Mouse (Mus musculus) right cerebral cortex, postnatal 36 days (tissue): ENCODE measurements at regions not wholly inside any gene's neighbourhood (a gene's known extent, or its start where the extent isn't known, plus 50 kb on each side); places are given as distances from the start of the nearest gene placed in this dataset.
"Not testable (repeated sequence)": the region's sequence is repeated elsewhere in the genome, so short reads cannot be mapped to it uniquely, and the experiment has no call there.

Experiments used
- DNase-seq, 2 experiments: peaks; one replicate each; pipeline ENCODE4 v3.0.0; 2022; ENCODE audit warnings: low spot score in 2 of 2, mixed read lengths in 1 of 2

- DNase-seq: no peak
These were observed 1052.2 kb downstream of the Hace1 start for GRCm38 (mm10) chr10:46629876-46630275.

GRCm38 (mm10) chr10:46663041-46663440 is 1085.4 kb downstream of the Hace1 start:
- peak in 1 of 2 experiments; percentile 11 for DNase-seq

GRCm38 (mm10) chr10:46689823-46690372 is 1112.3 kb downstream of the Hace1 start:
- not testable (repeated sequence) for DNase-seq

DNA sequence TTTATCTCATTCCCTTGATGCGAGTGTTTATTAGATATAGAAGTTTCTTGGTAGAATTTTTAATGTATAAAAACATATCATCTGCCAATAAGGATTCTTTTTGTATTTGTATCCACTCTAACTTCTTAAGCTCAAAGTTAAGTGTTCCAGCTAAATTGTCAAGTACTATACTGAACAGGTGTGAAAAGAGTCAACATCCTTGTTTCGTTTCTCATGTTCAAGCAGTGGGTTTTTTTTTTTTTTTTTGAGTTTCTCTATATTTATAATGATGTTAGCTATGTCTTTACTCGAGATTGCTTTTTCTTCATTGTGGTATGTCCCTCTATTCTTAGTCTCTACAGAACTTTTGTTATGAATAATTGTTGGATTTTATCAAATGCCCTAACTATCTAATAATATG is 1115.0 kb downstream of the Hace1 start:
- no peak for DNase-seq

- DNase-seq: peak in 1 of 2 experiments; percentile 9
These were observed 1120.0 kb downstream of the Hace1 start for GRCm38 (mm10) chr10:46697363-46698246.

DNA sequence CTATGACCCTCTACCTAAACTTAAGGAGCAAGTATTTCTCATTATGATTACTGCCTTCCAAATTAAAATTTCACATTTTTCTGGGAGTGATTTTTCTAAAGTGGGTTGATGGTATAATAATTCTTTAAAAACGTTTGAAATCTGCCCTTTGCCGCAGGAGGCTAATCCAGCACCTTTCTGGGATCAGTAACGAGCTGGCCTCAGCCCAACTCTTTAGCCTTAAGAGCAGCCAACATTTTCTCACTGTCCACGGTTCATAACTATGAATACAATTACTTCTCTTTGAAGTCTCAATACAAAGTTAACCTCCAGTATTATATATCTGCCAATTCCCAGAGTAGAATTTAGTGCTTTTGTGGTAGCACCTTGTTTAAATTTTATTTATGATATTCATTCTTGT is 1123.6 kb downstream of the Hace1 start:
- no peak for DNase-seq

GRCm38 (mm10) chr10:46708022-46708421 is 1130.4 kb downstream of the Hace1 start:
- not testable (repeated sequence) for DNase-seq

DNA sequence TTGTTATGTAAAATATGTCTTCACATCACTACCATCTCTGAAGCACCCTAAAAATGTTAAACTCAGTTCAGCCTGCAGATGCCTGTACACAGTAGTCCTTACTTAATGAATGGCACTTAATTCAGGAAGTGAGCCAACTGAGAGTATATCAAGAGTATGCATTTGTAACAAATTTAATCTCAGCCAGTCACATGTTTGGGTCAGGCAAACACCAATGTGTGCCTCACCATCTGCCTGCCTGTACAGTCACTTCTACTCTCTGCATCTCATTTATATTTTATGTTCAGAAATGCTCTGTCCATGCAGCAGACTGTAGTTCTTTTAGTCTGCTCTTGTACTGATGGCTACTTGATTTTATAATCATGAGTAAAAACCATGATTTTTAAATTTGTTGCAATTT is 1135.1 kb downstream of the Hace1 start:
- no peak for DNase-seq

GRCm38 (mm10) chr10:46718349-46719087 is 1140.9 kb downstream of the Hace1 start:
- DNase-seq: no peak

DNA sequence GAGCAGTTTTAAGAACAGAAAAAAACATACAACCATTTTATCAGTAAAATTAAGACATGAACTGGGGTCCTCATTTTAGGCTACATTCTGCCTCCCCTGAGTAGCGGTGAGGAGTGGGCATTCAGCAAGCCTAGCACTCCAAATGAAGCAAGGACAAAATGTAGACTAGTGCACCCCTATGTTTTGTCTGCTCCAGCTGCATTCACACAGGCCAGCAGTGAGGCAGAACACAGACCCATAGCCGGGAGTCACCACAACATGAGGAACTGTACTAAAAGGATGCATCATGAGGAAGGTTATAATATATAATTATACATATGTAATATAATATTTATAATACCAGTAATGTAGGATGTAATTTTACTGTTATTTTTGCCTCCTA is 1141.5 kb downstream of the Hace1 start:
- DNase-seq: no peak

- DNase-seq: no peak
These were observed 1146.0 kb downstream of the Hace1 start for GRCm38 (mm10) chr10:46723666-46724065.

- no peak for DNase-seq
These were observed 1153.0 kb downstream of the Hace1 start for GRCm38 (mm10) chr10:46730601-46731000.

DNA sequence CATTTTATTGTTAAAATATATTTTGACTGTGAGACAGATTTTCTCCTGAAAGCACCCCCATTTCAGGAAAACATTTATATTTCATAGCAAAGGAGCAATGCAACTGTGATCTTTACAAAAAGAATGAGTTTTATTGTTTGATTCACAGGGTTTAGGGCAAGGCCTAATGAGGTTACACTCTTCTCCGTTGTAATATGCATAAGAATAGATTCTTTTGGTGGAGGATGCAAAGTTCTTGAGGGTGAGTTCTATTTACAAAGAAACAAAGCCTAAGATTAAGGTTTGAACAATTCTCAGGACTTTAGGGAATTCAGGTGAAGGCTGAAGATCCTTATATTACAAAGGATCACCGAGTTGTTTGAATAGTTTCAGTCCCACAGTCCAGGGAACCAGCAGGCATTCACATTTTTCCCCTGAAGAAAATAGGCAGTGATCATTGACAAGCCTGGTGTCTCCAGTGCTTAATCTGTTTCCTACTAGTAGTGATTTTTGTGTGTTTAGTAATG is 1156.2 kb downstream of the Hace1 start:
- DNase-seq: no peak

- DNase-seq: no peak
These were observed 1163.5 kb downstream of the Hace1 start for GRCm38 (mm10) chr10:46741098-46741497.

- DNase-seq: no peak
These were observed 1164.5 kb downstream of the Hace1 start for GRCm38 (mm10) chr10:46742131-46742530.

- DNase-seq: no peak
These were observed 1183.3 kb downstream of the Hace1 start for GRCm38 (mm10) chr10:46760923-46761322.

GRCm38 (mm10) chr10:46778729-46779128 is 1201.1 kb downstream of the Hace1 start:
- no peak for DNase-seq

DNA sequence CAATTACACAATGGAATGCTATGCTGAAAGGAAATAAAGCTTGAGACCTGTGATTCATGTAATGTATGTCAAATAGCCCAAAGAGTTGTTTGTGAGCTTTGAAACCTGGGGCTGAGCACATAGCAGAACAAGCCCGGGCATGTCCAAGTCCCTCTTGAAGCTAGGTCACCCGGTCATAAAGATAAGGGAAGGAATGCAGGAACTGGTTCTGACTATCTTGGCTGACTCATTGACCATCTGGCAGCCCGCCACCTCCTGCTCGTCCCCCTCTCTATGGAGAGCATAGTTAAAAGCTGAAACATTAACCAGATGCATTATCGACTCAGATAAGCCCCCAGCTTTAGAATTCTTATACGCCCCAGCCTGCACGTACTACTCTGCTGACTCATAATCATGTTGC is 1208.1 kb downstream of the Hace1 start:
- DNase-seq: not testable (repeated sequence)

DNA sequence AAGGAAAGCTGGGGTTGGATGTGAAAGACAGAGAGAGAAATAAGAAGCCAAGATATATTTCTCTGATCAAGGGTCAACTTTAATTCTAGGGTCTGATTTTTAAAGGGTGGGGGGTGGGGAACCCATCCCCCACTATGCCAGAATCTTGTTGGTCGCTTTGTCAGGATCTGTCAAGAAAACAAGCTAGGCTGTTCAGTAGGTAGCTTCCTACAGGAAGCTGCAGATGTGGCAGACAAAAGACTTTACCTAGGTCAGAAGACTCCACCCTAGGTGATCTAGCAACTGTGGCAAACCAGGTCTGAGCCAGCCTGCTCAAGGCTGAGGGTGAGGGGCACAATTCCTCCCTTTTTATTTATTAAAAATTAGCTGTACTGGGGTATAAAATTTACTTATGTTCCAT is 1236.6 kb downstream of the Hace1 start:
- no peak for DNase-seq

DNA sequence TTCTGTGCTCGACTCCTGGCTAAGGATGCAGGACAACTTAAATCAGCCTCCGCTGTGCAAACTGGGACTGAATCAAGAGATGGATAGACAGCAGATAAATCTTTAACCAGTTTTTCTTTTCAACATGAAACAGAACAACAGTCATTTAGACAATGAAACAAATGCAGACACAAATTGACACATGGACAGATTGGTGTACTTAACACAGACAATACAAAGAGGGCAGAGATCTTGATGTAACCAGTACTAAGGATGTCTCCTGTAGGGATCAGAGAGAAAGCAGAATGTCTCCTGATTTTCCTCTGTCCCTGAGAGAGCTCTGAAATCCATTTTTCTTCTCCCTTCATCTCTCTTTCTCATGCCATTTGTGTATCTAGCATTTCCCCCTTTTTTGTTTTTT is 1241.5 kb downstream of the Hace1 start:
- no peak for DNase-seq

DNA sequence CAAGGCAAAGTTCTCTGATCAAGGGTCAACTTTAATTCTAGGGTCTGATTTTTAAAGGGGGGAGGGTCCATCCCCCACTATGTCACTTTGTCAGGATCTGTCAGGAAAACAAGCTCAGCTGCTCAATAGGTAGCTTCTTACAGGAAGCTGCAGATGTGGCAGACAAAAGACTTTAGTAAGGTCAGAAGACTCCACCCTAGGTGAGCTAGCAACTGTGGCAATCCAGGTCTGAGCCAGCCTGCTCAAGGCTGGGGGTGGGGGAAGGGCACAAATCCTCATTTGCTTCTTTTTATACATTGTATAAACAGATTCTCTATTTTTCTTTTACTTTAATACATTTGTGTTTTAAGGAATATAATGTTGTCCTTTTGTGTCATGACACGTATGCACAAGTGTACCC is 1242.3 kb downstream of the Hace1 start:
- no peak for DNase-seq

- DNase-seq: no peak
These were observed 1246.2 kb downstream of the Hace1 start for GRCm38 (mm10) chr10:46823837-46824236.
